Mouse (Mus musculus): ENCODE data around the gene Sytl3. TPM values are rescaled to one million over a fixed set of nuclear protein-coding genes. Genes with fewer than 3 reads are reported as not detected.

The Sytl3 gene
- total and polyA plus RNA-seq, 3 experiments: 0.16 to 0.34 (median 0.23) TPM

- DNase-seq: peak in 1 of 2 experiments; percentile 61
- H3K9ac ChIP-seq (ENCODE audit: low read depth, low read length): peak overlapping the region; percentile 86
- no peaks in the 10 kb centered on the region for H3K79me2 ChIP-seq (replicated peaks; ENCODE audit: control insufficient read depth, insufficient read depth, low read length)
- 2% methylated on average over 21 of the region's 21 CpGs for WGBS
- peaks cover 4% of the 10 kb centered on the region for H3K4me1 ChIP-seq (ENCODE audit: control insufficient read depth, insufficient read depth, low read length)
- H3K27me3 ChIP-seq (ENCODE audit: control insufficient read depth, insufficient read depth, low read length): no peaks in the 10 kb centered on the region
- peak overlapping the region; percentile 67 for H3K4me3 ChIP-seq
- intact Hi-C loops (cut with DNase I): loop anchor here (2.0 kb wide), 2 partner anchors 27 to 45 kb away; no protein-coding TSS in a partner anchor
- no peaks in the 10 kb centered on the region for H3K36me3 ChIP-seq (ENCODE audit: control insufficient read depth, insufficient read depth, low read length)
- peak overlapping the region; percentile 96 for H3K27ac ChIP-seq
- no peak for TF ChIP-seq POLR2A (IDR thresholded peaks at IDR 0.05; ENCODE audit: insufficient read depth, low read depth, low read length)
- no peak for TF ChIP-seq CTCF (IDR thresholded peaks at IDR 0.05)
- TF ChIP-seq EP300 (IDR thresholded peaks at IDR 0.05; ENCODE audit: insufficient read depth, low read depth, low read length): no peak
Observed at GRCm38 (mm10) chr17:6782033-6782526, 123.2 kb downstream of the Sytl3 start.

- DNase-seq: peak; percentile 91 to 93
- intact Hi-C loops (cut with DNase I): loop anchor here (2.0 kb wide), 2 partner anchors 28 to 44 kb away; no protein-coding TSS in a partner anchor
- H3K9ac ChIP-seq (ENCODE audit: low read depth, low read length): peak within 1 kb of the TSS; percentile 90
- TF ChIP-seq CTCF (IDR thresholded peaks at IDR 0.05) (peak; percentile 29), EP300 (IDR thresholded peaks at IDR 0.05; ENCODE audit: insufficient read depth, low read depth, low read length) (no peak), POLR2A (IDR thresholded peaks at IDR 0.05; ENCODE audit: insufficient read depth, low read depth, low read length) (peak; percentile 91)
- H3K4me1 ChIP-seq (ENCODE audit: control insufficient read depth, insufficient read depth, low read length): peaks cover 4% of the 10 kb centered on the region
- peak within 1 kb of the TSS; percentile 67 for H3K4me3 ChIP-seq
- peak within 1 kb of the TSS; percentile 96 for H3K27ac ChIP-seq
- WGBS: 1% methylated on average over 52 of the region's 52 CpGs
- H3K79me2 ChIP-seq (replicated peaks; ENCODE audit: control insufficient read depth, insufficient read depth, low read length): no peaks in the 10 kb centered on the region
- H3K27me3 ChIP-seq (ENCODE audit: control insufficient read depth, insufficient read depth, low read length): no peaks in the 10 kb centered on the region
- no peaks in the 10 kb centered on the region for H3K36me3 ChIP-seq (ENCODE audit: control insufficient read depth, insufficient read depth, low read length)
Observed at GRCm38 (mm10) chr17:6782611-6783005, 123.7 kb downstream of the Sytl3 start, which contains the start of gene Ezr. Gene Ezr (minus strand): TSS chr17:6782784.

GRCm38 (mm10) chr17:6783006-6783661 lies 124.2 kb downstream of the Sytl3 start:
- TF ChIP-seq POLR2A (IDR thresholded peaks at IDR 0.05; ENCODE audit: insufficient read depth, low read depth, low read length) (no peak), CTCF (IDR thresholded peaks at IDR 0.05) (no peak), EP300 (IDR thresholded peaks at IDR 0.05; ENCODE audit: insufficient read depth, low read depth, low read length) (no peak)
- Histone ChIP-seq H3K27ac (peak overlapping the region; percentile 96), H3K79me2 (replicated peaks; ENCODE audit: control insufficient read depth, insufficient read depth, low read length) (no peaks in the 10 kb centered on the region), H3K27me3 (ENCODE audit: control insufficient read depth, insufficient read depth, low read length) (no peaks in the 10 kb centered on the region), H3K9ac (ENCODE audit: low read depth, low read length) (peak overlapping the region; percentile 90), H3K4me1 (ENCODE audit: control insufficient read depth, insufficient read depth, low read length) (peaks cover 2% of the 10 kb centered on the region), H3K36me3 (ENCODE audit: control insufficient read depth, insufficient read depth, low read length) (no peaks in the 10 kb centered on the region), H3K4me3 (peak overlapping the region; percentile 67)
- peak; percentile 67 to 69 for DNase-seq
- intact Hi-C loops (cut with DNase I): loop anchor here (2.0 kb wide), 2 partner anchors 28 to 44 kb away; no protein-coding TSS in a partner anchor
- WGBS: 1% methylated on average over 57 of the region's 58 CpGs

GRCm38 (mm10) chr17:6783756-6784357 lies 125.0 kb downstream of the Sytl3 start:
- H3K4me1 ChIP-seq (ENCODE audit: control insufficient read depth, insufficient read depth, low read length): peaks cover 2% of the 10 kb centered on the region
- intact Hi-C loops (cut with DNase I): loop anchor here (2.0 kb wide), 2 partner anchors 29 to 43 kb away; no protein-coding TSS in a partner anchor
- no peak overlapping the region; the same call in 1 of the 2 replicates for H3K4me3 ChIP-seq

GRCm38 (mm10) chr17:6787241-6787640 lies 128.3 kb downstream of the Sytl3 start:
- WGBS: 91% methylated on average over 4 of the region's 4 CpGs
- intact Hi-C loops (cut with DNase I): no loop called here
- TF ChIP-seq POLR2A (IDR thresholded peaks at IDR 0.05; ENCODE audit: insufficient read depth, low read depth, low read length) (no peak), CTCF (IDR thresholded peaks at IDR 0.05) (no peak), EP300 (IDR thresholded peaks at IDR 0.05; ENCODE audit: insufficient read depth, low read depth, low read length) (no peak)

More at GRCm38 (mm10) chr17:6783756-6784357, 125.0 kb downstream of the Sytl3 start:
- TF ChIP-seq CTCF (IDR thresholded peaks at IDR 0.05): no peak
- no peak for TF ChIP-seq POLR2A (IDR thresholded peaks at IDR 0.05; ENCODE audit: insufficient read depth, low read depth, low read length)
- no peak for TF ChIP-seq EP300 (IDR thresholded peaks at IDR 0.05; ENCODE audit: insufficient read depth, low read depth, low read length)
- DNase-seq: no peak
- no peaks in the 10 kb centered on the region for H3K79me2 ChIP-seq (replicated peaks; ENCODE audit: control insufficient read depth, insufficient read depth, low read length)
- no peaks in the 10 kb centered on the region for H3K36me3 ChIP-seq (ENCODE audit: control insufficient read depth, insufficient read depth, low read length)
- no peaks in the 10 kb centered on the region for H3K27me3 ChIP-seq (ENCODE audit: control insufficient read depth, insufficient read depth, low read length)
- no peak overlapping the region for H3K27ac ChIP-seq
- no peak overlapping the region for H3K9ac ChIP-seq (ENCODE audit: low read depth, low read length)
- WGBS: 68% methylated on average over 10 of the region's 10 CpGs

More at GRCm38 (mm10) chr17:6787241-6787640, 128.3 kb downstream of the Sytl3 start:
- H3K79me2 ChIP-seq (replicated peaks; ENCODE audit: control insufficient read depth, insufficient read depth, low read length): no peaks in the 10 kb centered on the region
- no peak for DNase-seq
- H3K27me3 ChIP-seq (ENCODE audit: control insufficient read depth, insufficient read depth, low read length): peaks cover 1% of the 10 kb centered on the region; the same call in 1 of the 2 replicates
- no peaks in the 10 kb centered on the region for H3K36me3 ChIP-seq (ENCODE audit: control insufficient read depth, insufficient read depth, low read length)
- H3K4me1 ChIP-seq (ENCODE audit: control insufficient read depth, insufficient read depth, low read length): no peaks in the 10 kb centered on the region
- H3K9ac ChIP-seq (ENCODE audit: low read depth, low read length): no peak overlapping the region
- H3K27ac ChIP-seq: no peak overlapping the region
- H3K4me3 ChIP-seq: no peak overlapping the region

Other genes with a start within 250 kb of the Sytl3 start
- 10 to 100 TPM; 34.2 to 42.1 TPM for gene Dynlt1b, start 229.0 kb upstream of the Sytl3 start, total RNA-seq (2021)
- 113 and 143 TPM in 2 replicates for gene Dynlt1b, start 229.0 kb upstream of the Sytl3 start, polyA plus RNA-seq (2012; rRNA removed)
- 1 to 10 TPM; 1.7 to 4.1 TPM for gene Dynlt1c, start 57.4 kb upstream of the Sytl3 start, total RNA-seq (2021)
- 7.4 and 9.5 TPM in 2 replicates for gene Dynlt1c, start 57.4 kb upstream of the Sytl3 start, polyA plus RNA-seq (2012; rRNA removed)
- 10 to 100 TPM; 37.0 to 46.9 TPM for gene Dynlt1f, start 3.2 kb upstream of the Sytl3 start, total RNA-seq (2021)
- 22.0 and 30.1 TPM in 2 replicates for gene Dynlt1f, start 3.2 kb upstream of the Sytl3 start, polyA plus RNA-seq (2012; rRNA removed)
- 10 to 100 TPM; 33.4 to 35.7 TPM for gene Ezr, start 123.7 kb downstream of the Sytl3 start, total RNA-seq (2021)
- 24.2 TPM in 2 replicates for gene Ezr, start 123.7 kb downstream of the Sytl3 start, polyA plus RNA-seq (2012; rRNA removed)